Mouse (Mus musculus): ENCODE data around the gene Pold3. TPM values are rescaled to one million over a fixed set of nuclear protein-coding genes. Genes with fewer than 3 reads are reported as not detected.

The Pold3 gene
- 103 and 106 TPM in 2 replicates for polyA plus RNA-seq (2016; fragmentation: Nextera tagmentation; extraction: Ambion mirVana)

DNA sequence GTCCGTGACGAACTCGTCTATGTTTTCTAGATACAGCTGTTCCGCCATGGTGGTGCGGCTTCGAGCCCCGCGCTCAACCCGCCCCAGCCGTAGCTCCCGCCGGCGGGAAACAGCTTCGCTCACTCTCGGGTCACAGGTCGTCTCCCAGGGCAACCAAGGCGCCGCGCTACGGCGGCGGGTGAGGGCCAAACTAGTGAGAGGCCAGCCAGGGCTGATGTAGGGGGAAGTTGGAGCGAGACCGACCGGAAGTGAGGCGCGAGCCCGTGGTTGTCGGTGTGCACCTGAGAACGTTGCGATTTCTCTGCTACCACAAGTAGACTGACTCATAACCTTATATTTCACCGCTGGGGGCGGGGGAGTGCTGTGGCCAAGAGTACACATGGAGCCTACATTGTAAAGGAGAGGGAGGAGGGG lies at the start of gene Pold3:
TSS of gene Pold3 (minus strand) at position 190 of the 414 bp plus-strand sequence.
- Histone ChIP-seq H3K27me3 (replicated peaks; ENCODE audit: low read depth, poor library complexity, severe bottlenecking) (no peaks in the 10 kb centered on the region), H3K4me1 (peaks cover 39% of the 10 kb centered on the region)
- WGBS, result under 1% methylated on average over 33 of the region's 33 CpGs

GRCm38 (mm10) chr7:100170756-100171155 lies 49.4 kb upstream of the Pold3 start:
- Histone ChIP-seq H3K9me3 (no peaks in the 10 kb centered on the region), H3K36me3 (replicated peaks) (no peaks in the 10 kb centered on the region), H3K27me3 (replicated peaks; ENCODE audit: low read depth, poor library complexity, severe bottlenecking) (peaks cover 5% of the 10 kb centered on the region; the same call in 1 of the 2 replicates), H3K4me1 (no peaks in the 10 kb centered on the region), H3K27ac (replicated peaks) (no peak overlapping the region), H3K4me3 (no peak overlapping the region)
- 64% methylated on average over 4 of the region's 4 CpGs for WGBS
- DNase-seq (ENCODE audit: low spot score), result no peak

More for the DNA sequence above, at the start of gene Pold3:
- Histone ChIP-seq H3K27ac (replicated peaks) (peak within 1 kb of the TSS; percentile 96), H3K36me3 (replicated peaks) (peaks cover 34% of the 10 kb centered on the region), H3K4me3 (peak within 1 kb of the TSS; percentile 91), H3K9me3 (peaks cover 7% of the 10 kb centered on the region)
- peak; percentile 100 for DNase-seq (ENCODE audit: low spot score)

DNA sequence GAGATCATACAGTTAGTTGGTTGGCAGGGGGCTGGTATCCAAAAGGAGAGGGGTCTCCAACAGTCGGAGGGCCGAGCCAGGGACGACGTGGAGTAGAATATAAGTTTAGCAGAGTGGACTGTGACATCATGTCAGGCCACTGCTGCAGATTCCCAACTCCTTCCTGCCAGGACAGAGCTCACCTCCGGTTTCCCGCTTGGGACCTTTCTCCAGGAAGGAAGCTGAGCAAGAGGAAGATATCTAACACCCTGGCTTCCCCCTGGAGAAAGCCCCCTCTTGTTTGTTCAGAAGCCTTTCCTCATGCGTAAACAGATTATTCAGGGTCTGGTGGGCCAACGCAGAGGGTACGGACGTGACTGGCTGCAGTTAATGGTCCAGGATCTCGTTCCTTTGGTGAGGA lies 47.3 kb upstream of the Pold3 start:
- DNase-seq (ENCODE audit: low spot score), result no peak

GRCm38 (mm10) chr7:100163506-100163905 lies 42.1 kb upstream of the Pold3 start:
- Histone ChIP-seq H3K27ac (replicated peaks) (no peak overlapping the region), H3K4me3 (no peak overlapping the region), H3K4me1 (peaks cover 15% of the 10 kb centered on the region), H3K36me3 (replicated peaks) (0 out of 2 replicates have a peak, but pooled peaks cover 10% of the 10 kb centered on the region), H3K9me3 (no peaks in the 10 kb centered on the region), H3K27me3 (replicated peaks; ENCODE audit: low read depth, poor library complexity, severe bottlenecking) (0 out of 2 replicates have a peak, but pooled peaks cover 1% of the 10 kb centered on the region)
- WGBS, result 88% methylated on average over 4 of the region's 4 CpGs
- DNase-seq (ENCODE audit: low spot score), result no peak

More for the DNA sequence above, 47.3 kb upstream of the Pold3 start:
- no peak overlapping the region for H3K27ac ChIP-seq (replicated peaks)
- no peaks in the 10 kb centered on the region for H3K27me3 ChIP-seq (replicated peaks; ENCODE audit: low read depth, poor library complexity, severe bottlenecking)
- H3K4me1 ChIP-seq, result no peaks in the 10 kb centered on the region
- WGBS, result 77% methylated on average over 11 of the region's 11 CpGs
- H3K9me3 ChIP-seq, result no peaks in the 10 kb centered on the region
- H3K4me3 ChIP-seq, result no peak overlapping the region
- no peaks in the 10 kb centered on the region for H3K36me3 ChIP-seq (replicated peaks)

DNA sequence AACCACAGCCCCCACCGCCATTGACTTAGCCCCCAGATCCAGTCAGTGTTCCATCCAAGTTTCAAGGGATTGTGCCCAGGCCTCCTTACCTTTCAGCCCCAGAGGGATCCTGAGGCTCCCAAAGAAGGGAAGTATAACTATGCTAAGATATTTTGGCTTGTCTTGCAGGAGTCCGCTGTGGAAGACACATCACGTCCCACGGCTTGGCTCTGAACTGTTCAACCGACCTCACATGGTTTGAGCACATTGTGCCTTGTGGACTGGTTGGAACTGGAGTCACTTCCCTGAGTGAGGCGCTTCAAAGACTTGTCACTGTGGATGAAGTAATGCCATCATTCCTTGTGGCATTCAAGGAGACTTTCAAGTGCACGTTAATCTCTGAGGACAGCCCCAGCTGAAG lies 38.6 kb upstream of the Pold3 start:
- Histone ChIP-seq H3K36me3 (replicated peaks) (0 out of 2 replicates have a peak, but pooled peaks cover 10% of the 10 kb centered on the region), H3K27me3 (replicated peaks; ENCODE audit: low read depth, poor library complexity, severe bottlenecking) (peaks cover 10% of the 10 kb centered on the region; the same call in 1 of the 2 replicates), H3K9me3 (no peaks in the 10 kb centered on the region), H3K27ac (replicated peaks) (peak overlapping the region; percentile 98), H3K4me1 (peaks cover 15% of the 10 kb centered on the region), H3K4me3 (peak overlapping the region; percentile 87)
- no peak for DNase-seq (ENCODE audit: low spot score)
- WGBS, result 75% methylated on average over 7 of the region's 7 CpGs

- no peaks in the 10 kb centered on the region for H3K9me3 ChIP-seq
- H3K4me3 ChIP-seq, result peak within 1 kb of the TSS; percentile 87
- peak; percentile 94 for DNase-seq (ENCODE audit: low spot score)
- under 1% methylated on average over 78 of the region's 78 CpGs for WGBS
- H3K36me3 ChIP-seq (replicated peaks), result 0 out of 2 replicates have a peak, but pooled peaks cover 10% of the 10 kb centered on the region
- H3K4me1 ChIP-seq, result peaks cover 15% of the 10 kb centered on the region
- H3K27me3 ChIP-seq (replicated peaks; ENCODE audit: low read depth, poor library complexity, severe bottlenecking), result peaks cover 10% of the 10 kb centered on the region; the same call in 1 of the 2 replicates
- peak within 1 kb of the TSS; percentile 98 for H3K27ac ChIP-seq (replicated peaks)
These were observed 37.9 kb upstream of the Pold3 start, which contains the start of gene Lipt2 for GRCm38 (mm10) chr7:100159105-100159841. Gene Lipt2 (plus strand): TSS chr7:100159277.

GRCm38 (mm10) chr7:100157669-100158068 lies 36.3 kb upstream of the Pold3 start:
- Histone ChIP-seq H3K4me3 (no peak overlapping the region), H3K27me3 (replicated peaks; ENCODE audit: low read depth, poor library complexity, severe bottlenecking) (peaks cover 10% of the 10 kb centered on the region; the same call in 1 of the 2 replicates), H3K4me1 (peaks cover 15% of the 10 kb centered on the region), H3K27ac (replicated peaks) (no peak overlapping the region), H3K9me3 (no peaks in the 10 kb centered on the region), H3K36me3 (replicated peaks) (0 out of 2 replicates have a peak, but pooled peaks cover 10% of the 10 kb centered on the region)
- DNase-seq (ENCODE audit: low spot score), result no peak
- 81% methylated on average over 4 of the region's 4 CpGs for WGBS

- Histone ChIP-seq H3K27me3 (replicated peaks; ENCODE audit: low read depth, poor library complexity, severe bottlenecking) (no peaks in the 10 kb centered on the region), H3K27ac (replicated peaks) (no peak overlapping the region), H3K36me3 (replicated peaks) (no peaks in the 10 kb centered on the region), H3K4me3 (no peak overlapping the region), H3K4me1 (peaks cover 8% of the 10 kb centered on the region; the same call in 1 of the 2 replicates), H3K9me3 (no peaks in the 10 kb centered on the region)
- WGBS, result 85% methylated on average over 11 of the region's 11 CpGs
- no peak for DNase-seq (ENCODE audit: low spot score)
These were observed 29.3 kb upstream of the Pold3 start for GRCm38 (mm10) chr7:100150626-100151025.

GRCm38 (mm10) chr7:100150086-100150485 lies 28.7 kb upstream of the Pold3 start:
- no peak overlapping the region for H3K27ac ChIP-seq (replicated peaks)
- 56% methylated on average over 10 of the region's 10 CpGs for WGBS
- H3K4me1 ChIP-seq, result peaks cover 8% of the 10 kb centered on the region; the same call in 1 of the 2 replicates

DNA sequence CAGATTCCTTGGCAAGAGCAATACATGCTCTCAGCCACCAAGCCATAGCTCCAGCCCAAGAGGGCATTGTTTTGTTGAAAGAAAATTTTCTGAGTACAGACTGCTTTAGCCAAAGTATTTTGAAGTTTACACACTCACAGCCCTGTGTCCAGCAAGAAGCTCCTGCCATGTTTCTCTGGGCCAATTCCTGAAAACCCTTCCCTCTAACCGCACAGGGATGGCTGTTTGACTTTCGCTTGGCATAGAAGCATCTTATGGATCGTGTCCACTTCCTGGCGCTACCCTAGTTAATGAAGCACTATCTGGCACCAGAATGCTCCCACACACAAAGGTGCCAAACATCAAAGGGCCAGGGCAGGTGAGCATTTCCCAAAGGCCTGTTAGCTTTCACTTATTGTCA lies 27.2 kb upstream of the Pold3 start:
- no peaks in the 10 kb centered on the region for H3K27me3 ChIP-seq (replicated peaks; ENCODE audit: low read depth, poor library complexity, severe bottlenecking)
- no peak overlapping the region for H3K27ac ChIP-seq (replicated peaks)
- 95% methylated on average over 4 of the region's 4 CpGs for WGBS
- no peaks in the 10 kb centered on the region for H3K9me3 ChIP-seq
- H3K36me3 ChIP-seq (replicated peaks), result no peaks in the 10 kb centered on the region
- DNase-seq (ENCODE audit: low spot score), result no peak
- peaks cover 8% of the 10 kb centered on the region; the same call in 1 of the 2 replicates for H3K4me1 ChIP-seq
- H3K4me3 ChIP-seq, result no peak overlapping the region

More at GRCm38 (mm10) chr7:100150086-100150485, 28.7 kb upstream of the Pold3 start:
- H3K27me3 ChIP-seq (replicated peaks; ENCODE audit: low read depth, poor library complexity, severe bottlenecking), result no peaks in the 10 kb centered on the region
- no peak overlapping the region for H3K4me3 ChIP-seq
- H3K36me3 ChIP-seq (replicated peaks), result no peaks in the 10 kb centered on the region
- no peak for DNase-seq (ENCODE audit: low spot score)
- H3K9me3 ChIP-seq, result no peaks in the 10 kb centered on the region

- Histone ChIP-seq H3K36me3 (replicated peaks) (no peaks in the 10 kb centered on the region), H3K9me3 (no peaks in the 10 kb centered on the region), H3K27ac (replicated peaks) (no peak overlapping the region), H3K27me3 (replicated peaks; ENCODE audit: low read depth, poor library complexity, severe bottlenecking) (no peaks in the 10 kb centered on the region), H3K4me3 (no peak overlapping the region), H3K4me1 (0 out of 2 replicates have a peak, but pooled peaks cover 3% of the 10 kb centered on the region)
- 64% methylated on average over 1 of the region's 1 CpGs for WGBS
- no peak for DNase-seq (ENCODE audit: low spot score)
These were observed 19.2 kb upstream of the Pold3 start for GRCm38 (mm10) chr7:100140591-100140990.

DNA sequence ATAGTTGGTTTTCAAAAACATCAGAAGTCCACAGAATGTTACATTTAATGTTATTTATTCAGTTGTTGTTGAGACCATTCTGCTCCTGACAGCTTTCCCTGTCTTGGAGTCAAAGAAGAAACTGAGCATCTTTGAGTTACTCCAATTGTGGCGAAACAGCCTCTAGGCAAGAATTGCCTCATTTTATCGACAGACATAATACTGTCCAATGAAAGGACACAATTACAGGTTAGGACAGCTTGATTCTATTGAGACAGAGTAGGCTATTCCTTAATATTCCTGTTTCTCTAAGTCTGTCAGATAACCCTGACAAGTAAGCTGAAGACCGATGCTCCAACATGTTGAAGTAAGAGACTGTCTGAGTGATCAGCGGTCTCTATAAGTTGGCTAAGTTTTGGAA lies 16.7 kb upstream of the Pold3 start:
- DNase-seq (ENCODE audit: low spot score), result no peak
- H3K4me3 ChIP-seq, result no peak overlapping the region
- H3K27me3 ChIP-seq (replicated peaks; ENCODE audit: low read depth, poor library complexity, severe bottlenecking), result no peaks in the 10 kb centered on the region
- no peaks in the 10 kb centered on the region for H3K9me3 ChIP-seq
- no peak overlapping the region for H3K27ac ChIP-seq (replicated peaks)
- no peaks in the 10 kb centered on the region for H3K36me3 ChIP-seq (replicated peaks)
- WGBS, result 93% methylated on average over 4 of the region's 4 CpGs
- H3K4me1 ChIP-seq, result 0 out of 2 replicates have a peak, but pooled peaks cover 3% of the 10 kb centered on the region

DNA sequence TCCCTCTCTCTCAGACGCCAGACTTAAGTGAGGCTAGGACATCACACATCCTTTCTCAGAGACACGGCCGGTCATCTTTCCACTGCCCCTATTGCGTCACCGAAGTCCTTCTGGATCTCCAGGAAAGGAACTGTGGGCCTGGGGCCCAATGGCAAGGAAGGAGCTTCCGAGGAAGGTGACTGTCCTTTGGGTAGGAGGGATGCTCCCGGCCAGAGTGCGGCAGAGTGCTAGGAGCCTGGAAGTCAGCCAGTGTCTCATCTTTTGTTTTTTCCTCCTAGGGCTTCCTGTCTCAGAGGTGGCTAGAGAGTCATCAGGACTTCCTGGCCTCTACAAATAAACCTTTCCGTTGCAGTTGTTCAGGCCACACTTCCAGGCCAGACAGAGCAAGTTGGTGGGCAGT lies 15.7 kb upstream of the Pold3 start:
- Histone ChIP-seq H3K27ac (replicated peaks) (no peak overlapping the region), H3K36me3 (replicated peaks) (no peaks in the 10 kb centered on the region), H3K4me1 (0 out of 2 replicates have a peak, but pooled peaks cover 3% of the 10 kb centered on the region), H3K4me3 (no peak overlapping the region), H3K9me3 (no peaks in the 10 kb centered on the region), H3K27me3 (replicated peaks; ENCODE audit: low read depth, poor library complexity, severe bottlenecking) (no peaks in the 10 kb centered on the region)
- DNase-seq (ENCODE audit: low spot score), result no peak
- 79% methylated on average over 9 of the region's 9 CpGs for WGBS

Data from embryonic facial prominence, embryonic 10.5 days (tissue).